Mouse (Mus musculus) urinary bladder, postnatal 25 days (tissue): Measurements from ENCODE around the gene Cdc6.

ENCODE experiments used
- DNase-seq: peaks from one replicate; pipeline ENCODE4 v3.0.0; 2022; ENCODE audit warnings: low spot score

The Cdc6 gene

DNA sequence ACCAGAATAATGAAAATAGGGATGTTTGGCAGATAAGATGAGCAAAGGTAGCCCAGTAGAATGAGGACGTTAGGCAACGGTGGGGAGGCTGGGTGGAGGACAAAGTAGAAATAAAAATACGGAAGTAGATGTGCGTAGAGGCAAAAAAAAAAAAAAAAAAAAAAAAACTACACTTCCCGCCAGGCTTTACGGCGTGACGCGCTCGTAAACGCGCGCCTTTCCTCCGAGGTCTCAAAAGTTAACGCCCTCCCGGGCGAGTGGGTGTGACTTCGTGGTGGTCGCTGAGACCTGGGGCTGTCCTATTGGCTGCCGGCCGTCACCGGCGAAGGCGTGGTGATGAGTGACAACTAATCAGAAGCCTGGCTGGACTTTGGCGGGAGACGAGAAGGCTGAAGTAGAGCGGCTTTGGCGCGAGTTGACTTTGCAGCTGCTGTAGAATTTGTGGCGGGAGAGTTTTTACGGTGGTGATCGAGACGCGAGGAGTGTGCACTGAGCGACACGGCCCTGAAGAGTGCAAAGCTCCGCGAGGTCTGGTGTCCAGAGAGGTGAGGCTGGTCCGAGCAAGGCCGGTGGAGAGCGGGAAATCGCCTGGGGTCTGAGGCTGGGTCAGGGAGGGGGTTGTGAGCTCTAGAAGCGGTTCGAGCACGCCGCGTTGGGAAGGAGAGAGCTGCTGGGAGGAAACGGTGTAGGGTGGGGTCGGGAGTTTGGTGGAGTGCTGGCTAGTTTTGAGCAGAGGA is at the start of gene Cdc6:
Gene Cdc6 (plus strand): TSS at position 365 of the 737 bp plus-strand sequence.
- peak; percentile 88 for DNase-seq

- DNase-seq: peak; percentile 87
Observed at GRCm38 (mm10) chr11:98858759-98859731, 48.6 kb upstream of the Cdc6 start.

GRCm38 (mm10) chr11:98863028-98863750 is 44.4 kb upstream of the Cdc6 start, which contains the start of gene Wipf2:
TSS of gene Wipf2 (plus strand) at chr11:98863638.
- DNase-seq: peak; percentile 95

- no peak for DNase-seq
Observed at GRCm38 (mm10) chr11:98863751-98864429, 43.7 kb upstream of the Cdc6 start.

- no peak for DNase-seq
Observed at GRCm38 (mm10) chr11:98867293-98867692, 40.3 kb upstream of the Cdc6 start.

GRCm38 (mm10) chr11:98869906-98870305 is 37.7 kb upstream of the Cdc6 start:
- no peak for DNase-seq

GRCm38 (mm10) chr11:98870791-98871190 is 36.8 kb upstream of the Cdc6 start:
- no peak for DNase-seq

DNA sequence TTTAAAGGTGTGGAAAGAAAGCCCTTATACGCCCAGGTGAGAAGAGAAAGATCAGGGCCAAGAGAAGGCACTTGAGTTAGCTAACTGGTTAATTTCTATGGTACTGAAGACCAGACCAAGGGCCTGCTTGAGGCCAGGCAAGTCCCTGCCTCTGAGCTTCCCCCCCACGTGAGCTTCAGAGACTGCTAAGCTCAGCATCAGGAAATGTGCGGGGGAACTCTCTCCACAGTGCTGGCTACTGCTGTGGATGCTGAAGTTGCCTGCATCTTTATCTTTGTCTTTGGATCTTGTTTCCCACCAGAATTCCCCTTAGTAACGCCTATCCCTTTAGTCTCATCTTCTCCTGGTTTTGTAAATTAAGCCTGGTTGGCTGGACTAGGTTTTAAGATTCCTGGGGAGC is 36.2 kb upstream of the Cdc6 start:
- no peak for DNase-seq

- no peak for DNase-seq
Observed at GRCm38 (mm10) chr11:98872040-98872439, 35.6 kb upstream of the Cdc6 start.

DNA sequence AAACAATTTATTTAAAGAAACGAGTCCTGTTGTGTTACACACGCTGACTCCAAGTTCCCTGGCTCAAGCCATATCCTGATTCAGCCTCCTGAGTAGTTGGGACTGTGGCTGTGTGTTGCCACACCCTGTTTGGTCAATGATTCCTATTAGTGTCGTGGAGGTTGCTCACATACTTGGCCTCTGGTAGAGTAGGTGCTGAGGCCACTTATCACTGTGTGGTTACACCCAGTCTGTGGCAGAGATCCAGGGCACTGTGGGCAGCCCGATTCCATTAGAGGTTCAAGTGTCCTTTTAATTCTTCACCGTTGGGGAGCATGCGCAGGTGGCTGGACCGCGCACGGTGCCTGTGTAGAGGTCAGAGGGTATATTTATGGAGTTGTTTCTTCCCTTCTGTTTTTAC is 33.7 kb upstream of the Cdc6 start:
- no peak for DNase-seq

DNA sequence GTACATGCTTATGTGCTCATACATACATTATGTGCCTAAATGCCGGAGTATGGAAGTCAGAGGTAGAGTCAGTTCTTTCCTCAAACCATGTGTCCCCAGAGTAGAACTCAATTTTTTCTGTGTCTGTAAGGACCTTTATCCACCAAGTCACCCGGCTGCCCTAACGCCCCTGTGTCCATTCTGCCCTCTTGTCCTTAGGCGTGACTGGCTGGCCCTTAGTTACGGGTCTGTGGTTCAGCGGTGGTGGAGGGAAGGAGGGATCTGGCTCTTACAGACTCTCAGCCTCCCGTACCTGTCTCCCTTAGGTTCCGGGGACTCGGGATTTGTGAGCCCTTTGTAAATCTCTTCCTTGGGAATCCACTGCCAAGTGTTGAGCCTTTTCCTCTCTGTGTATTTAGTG is 30.6 kb upstream of the Cdc6 start:
- DNase-seq: no peak

- no peak for DNase-seq
Observed at GRCm38 (mm10) chr11:98887703-98888102, 19.9 kb upstream of the Cdc6 start.

GRCm38 (mm10) chr11:98889077-98889476 is 18.5 kb upstream of the Cdc6 start:
- no peak for DNase-seq

DNA sequence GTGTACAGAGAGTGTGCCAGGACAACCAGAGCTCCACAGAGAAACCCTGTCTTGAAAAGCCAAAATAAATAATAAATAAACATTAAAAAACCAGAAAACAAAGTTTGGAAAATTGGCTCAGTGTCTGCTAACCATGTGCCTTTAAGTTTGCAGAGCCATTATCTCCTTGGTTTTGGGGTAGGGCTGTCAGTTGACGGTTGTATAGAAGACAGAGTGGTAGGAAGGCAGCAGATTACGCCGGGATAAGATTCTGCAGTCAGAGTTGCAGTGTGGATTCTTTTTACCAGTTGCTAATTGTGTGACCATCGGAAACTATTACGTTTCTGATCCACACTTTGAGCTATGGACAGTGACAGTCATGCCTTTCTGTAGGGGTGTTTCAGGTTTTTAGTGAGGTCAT is 17.6 kb upstream of the Cdc6 start:
- DNase-seq: no peak

DNA sequence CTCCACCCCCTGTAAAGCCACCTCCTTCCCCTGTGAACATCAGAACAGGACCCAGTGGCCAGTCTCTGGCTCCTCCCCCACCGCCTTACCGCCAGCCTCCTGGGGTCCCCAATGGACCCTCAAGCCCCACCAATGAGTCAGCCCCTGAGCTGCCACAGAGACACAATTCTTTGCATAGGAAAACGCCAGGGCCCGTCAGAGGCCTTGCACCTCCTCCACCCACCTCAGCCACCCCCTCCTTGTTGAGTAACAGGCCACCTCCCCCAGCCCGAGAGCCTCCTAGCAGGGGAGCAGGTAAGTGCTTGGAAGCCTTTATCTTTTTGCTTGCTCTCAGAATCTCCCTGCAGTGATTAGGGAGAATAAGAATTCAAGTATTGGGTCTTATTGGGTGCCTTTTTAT is 15.2 kb upstream of the Cdc6 start:
- no peak for DNase-seq

DNA sequence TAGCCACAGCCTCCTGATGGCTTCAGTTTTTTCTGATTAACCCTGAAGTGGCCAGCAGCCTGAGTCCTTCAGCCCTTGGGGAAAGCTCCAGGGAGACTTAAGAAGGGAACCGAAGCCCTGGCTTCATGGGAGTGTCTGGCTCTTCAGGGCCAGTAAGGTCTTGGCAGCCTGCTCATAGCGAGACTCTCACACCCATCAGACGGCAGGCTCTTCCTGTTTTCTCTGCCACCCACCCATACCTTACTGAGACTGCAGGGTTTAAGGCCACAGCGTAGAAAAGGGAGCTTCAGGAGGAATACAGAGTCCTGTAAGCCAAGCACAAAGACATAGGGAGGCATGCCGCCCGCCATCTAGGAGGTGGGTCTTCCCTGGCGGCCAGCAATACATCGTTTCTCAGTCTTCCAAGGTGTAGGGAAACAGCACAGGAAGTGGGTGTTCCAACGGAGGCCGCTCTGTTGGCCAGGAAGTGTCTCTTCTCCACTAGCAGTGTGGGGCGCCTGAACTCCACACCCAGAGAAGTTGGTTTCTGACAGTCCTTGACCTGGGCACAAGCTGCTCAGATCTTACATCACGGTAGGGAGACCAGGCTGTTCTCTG is 7.0 kb upstream of the Cdc6 start:
- no peak for DNase-seq

- no peak for DNase-seq
Observed at GRCm38 (mm10) chr11:98902621-98903245, 4.9 kb upstream of the Cdc6 start.

GRCm38 (mm10) chr11:98904577-98904976 is 3.0 kb upstream of the Cdc6 start:
- DNase-seq: no peak

DNA sequence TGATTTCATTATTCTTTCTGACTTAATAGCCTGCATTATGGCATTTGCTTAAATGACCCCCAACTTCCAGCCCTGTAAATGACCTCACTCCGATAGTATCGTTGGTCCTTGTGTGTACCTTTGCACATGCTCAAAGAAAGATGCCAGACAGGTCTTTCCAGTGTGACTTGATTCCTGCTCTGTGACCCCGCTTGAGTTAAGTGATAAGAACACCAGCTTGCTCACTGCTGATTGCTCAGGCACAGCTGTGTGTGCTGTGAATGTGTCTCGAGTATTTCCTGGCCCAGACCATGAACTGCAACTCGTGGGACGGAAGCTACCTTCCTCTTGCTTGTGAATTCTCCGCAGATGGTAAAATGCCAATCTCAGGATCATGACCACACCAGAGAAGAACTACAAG is 2.6 kb upstream of the Cdc6 start:
- DNase-seq: peak; percentile 33

DNA sequence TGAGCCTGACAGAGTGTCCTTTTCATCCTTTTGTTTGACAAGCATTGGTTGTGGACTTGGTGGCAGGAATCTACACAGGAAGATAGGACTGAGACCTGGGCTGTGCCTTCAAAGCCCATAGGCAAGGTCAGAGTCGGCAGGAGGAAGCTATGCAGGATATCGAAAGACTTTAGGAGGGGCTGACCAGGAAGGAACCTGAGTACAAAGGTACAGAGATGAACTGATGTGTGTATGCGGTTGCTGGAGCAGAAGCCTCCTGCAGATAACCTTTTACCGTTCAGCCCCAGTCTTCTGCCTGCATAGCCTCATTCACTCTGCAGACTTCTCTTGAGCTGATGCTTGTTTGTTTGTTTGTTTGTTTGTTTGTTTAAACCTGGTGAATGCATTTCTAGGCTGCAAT is 2.0 kb upstream of the Cdc6 start:
- no peak for DNase-seq

GRCm38 (mm10) chr11:98907063-98907436 is 551 bp upstream of the Cdc6 start:
- DNase-seq: no peak
